Mouse (Mus musculus) embryonic facial prominence, embryonic 13.5 days (tissue): ENCODE results near the gene Rasal2. TPM values are rescaled to one million over a fixed set of nuclear protein-coding genes. Genes with fewer than 3 reads are reported as not detected.
A peak's percentile ranks its signal among the peaks of the same experiment; 100 is the strongest.

Experiments
- ATAC-seq: fragments of 200-750 bp; cut with Nextera tagmentation; 2 replicates; pipeline ENCODE4 v1.8.0; 2017; ENCODE audit warnings: low read depth; ENCODE audit not compliant: insufficient number of reproducible peaks, insufficient read depth, low FRiP score, low TSS enrichment
- H3K27ac ChIP-seq: fragments of 300-500 bp; sonication (generic); 2 replicates; pipeline ENCODE4 v1.5.1; 2015; ENCODE audit warnings: moderate library complexity, mild to moderate bottlenecking, inconsistent platforms
- H3K27me3 ChIP-seq: fragments of 300-500 bp; sonication (generic); 2 replicates; pipeline ENCODE4 v1.6.1; 2015; ENCODE audit warnings: mild to moderate bottlenecking, inconsistent platforms
- H3K36me3 ChIP-seq: fragments of 300-500 bp; sonication (generic); 2 replicates; pipeline ENCODE4 v1.6.1; 2015; ENCODE audit warnings: mild to moderate bottlenecking, inconsistent platforms
- H3K4me1 ChIP-seq: fragments of 300-500 bp; sonication (generic); 2 replicates; pipeline ENCODE4 v1.6.1; 2015; ENCODE audit warnings: inconsistent platforms
- H3K4me2 ChIP-seq: fragments of 300-500 bp; sonication (generic); 2 replicates; pipeline ENCODE4 v1.6.1; 2015; ENCODE audit warnings: moderate library complexity, mild to moderate bottlenecking, inconsistent platforms
- H3K4me3 ChIP-seq: fragments of 300-500 bp; sonication (generic); 2 replicates; pipeline ENCODE4 v1.5.1; 2015; ENCODE audit warnings: mild to moderate bottlenecking, inconsistent platforms
- H3K9ac ChIP-seq: fragments of 300-500 bp; sonication (generic); 2 replicates; pipeline ENCODE4 v1.6.1; 2015; ENCODE audit warnings: mild to moderate bottlenecking, inconsistent platforms
- H3K9me3 ChIP-seq: fragments of 300-500 bp; sonication (generic); 2 replicates; pipeline ENCODE4 v1.6.1; 2016; ENCODE audit warnings: inconsistent platforms
- WGBS: fragments of 180-500 bp; shearing (Covaris S2); methylation state at CpG from one replicate; pipeline ENCODE4 v1.1.7; 2015; ENCODE audit warnings: mixed read lengths; 5-methylcytosine and 5-hydroxymethylcytosine counted together
- polyA plus RNA-seq: library from polyadenylated mRNA; unstranded; fragments of >200 nt; fragmentation: Nextera tagmentation; extraction: Ambion mirVana; gene quantifications from 2 replicates; pipeline ENCODE4 v1.2.1, GENCODE M21; 2015

Gene Rasal2
- polyA plus RNA-seq, 1 experiment from 2014 or later = 9.9 TPM

- Histone ChIP-seq H3K36me3 (no peaks in the 10 kb centered on the region), H3K4me2 (no peak overlapping the region), H3K27me3 (no peaks in the 10 kb centered on the region), H3K27ac (no peak overlapping the region), H3K9me3 (no peaks in the 10 kb centered on the region), H3K9ac (no peak overlapping the region), H3K4me1 (peaks cover 6% of the 10 kb centered on the region; the same call in 1 of the 2 replicates), H3K4me3 (no peak overlapping the region)
- 83% methylated on average over 2 of the region's 2 CpGs for WGBS
- no peak for ATAC-seq
Measured at GRCm38 (mm10) chr1:157233451-157233850, 178.9 kb downstream of the Rasal2 start.

DNA sequence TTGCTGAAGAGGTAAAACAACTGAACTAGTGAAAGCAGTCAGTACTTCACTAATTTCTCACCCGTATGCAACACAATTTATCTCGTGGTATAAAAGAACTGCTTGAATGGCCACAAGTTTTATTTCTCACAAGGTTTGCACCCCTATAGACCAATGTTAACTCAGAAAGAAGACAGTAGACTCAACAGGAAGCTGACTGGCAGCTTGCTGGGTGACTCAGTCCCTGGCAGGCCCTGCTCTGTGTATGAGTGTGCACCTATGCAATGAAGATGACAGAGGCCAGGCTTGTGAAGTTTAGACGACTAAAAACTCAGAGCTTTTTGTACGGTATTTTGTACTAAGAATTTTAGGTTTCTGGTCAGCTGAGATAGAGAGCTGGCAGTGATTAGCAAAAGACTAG is 180.0 kb downstream of the Rasal2 start:
- no peak overlapping the region for H3K9ac ChIP-seq
- H3K27ac ChIP-seq = no peak overlapping the region
- peaks cover 6% of the 10 kb centered on the region; the same call in 1 of the 2 replicates for H3K4me1 ChIP-seq
- WGBS = 70% methylated on average over 4 of the region's 4 CpGs
- no peak overlapping the region for H3K4me3 ChIP-seq
- no peak overlapping the region for H3K4me2 ChIP-seq
- no peak for ATAC-seq
- no peaks in the 10 kb centered on the region for H3K27me3 ChIP-seq
- no peaks in the 10 kb centered on the region for H3K9me3 ChIP-seq
- H3K36me3 ChIP-seq = no peaks in the 10 kb centered on the region

- Histone ChIP-seq H3K9me3 (no peaks in the 10 kb centered on the region), H3K4me3 (peak overlapping the region; percentile 2; the same call in 1 of the 2 replicates), H3K36me3 (no peaks in the 10 kb centered on the region), H3K4me2 (peak overlapping the region; percentile 28), H3K27me3 (no peaks in the 10 kb centered on the region), H3K4me1 (peaks cover 6% of the 10 kb centered on the region; the same call in 1 of the 2 replicates), H3K27ac (no peak overlapping the region), H3K9ac (no peak overlapping the region)
- no peak for ATAC-seq
- 17% methylated on average over 8 of the region's 8 CpGs for WGBS
Measured at GRCm38 (mm10) chr1:157231016-157231415, 181.4 kb downstream of the Rasal2 start.

DNA sequence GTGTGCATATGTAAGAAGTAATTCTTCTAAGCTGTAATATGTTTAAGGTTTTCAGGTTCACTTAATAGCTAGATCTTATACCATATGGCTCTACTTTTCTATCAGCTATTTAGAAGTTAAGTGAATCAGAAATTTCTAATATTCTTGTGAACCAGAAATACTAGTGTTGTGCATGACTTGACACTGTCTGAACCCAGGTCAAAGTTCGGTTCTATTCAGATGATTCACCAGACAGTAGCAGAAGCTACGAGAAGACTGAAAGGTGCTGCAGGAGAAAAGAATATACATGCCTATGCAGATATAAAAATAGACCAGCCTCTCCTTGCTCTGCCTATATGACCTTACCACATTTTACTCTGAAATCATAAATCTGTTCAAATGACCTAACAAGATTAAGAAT is 182.0 kb downstream of the Rasal2 start:
- H3K36me3 ChIP-seq = no peaks in the 10 kb centered on the region
- H3K9ac ChIP-seq = no peak overlapping the region
- 66% methylated on average over 2 of the region's 2 CpGs for WGBS
- no peak overlapping the region for H3K4me3 ChIP-seq
- H3K9me3 ChIP-seq = no peaks in the 10 kb centered on the region
- H3K27ac ChIP-seq = no peak overlapping the region
- peaks cover 6% of the 10 kb centered on the region; the same call in 1 of the 2 replicates for H3K4me1 ChIP-seq
- H3K27me3 ChIP-seq = no peaks in the 10 kb centered on the region
- no peak for ATAC-seq
- H3K4me2 ChIP-seq = no peak overlapping the region

DNA sequence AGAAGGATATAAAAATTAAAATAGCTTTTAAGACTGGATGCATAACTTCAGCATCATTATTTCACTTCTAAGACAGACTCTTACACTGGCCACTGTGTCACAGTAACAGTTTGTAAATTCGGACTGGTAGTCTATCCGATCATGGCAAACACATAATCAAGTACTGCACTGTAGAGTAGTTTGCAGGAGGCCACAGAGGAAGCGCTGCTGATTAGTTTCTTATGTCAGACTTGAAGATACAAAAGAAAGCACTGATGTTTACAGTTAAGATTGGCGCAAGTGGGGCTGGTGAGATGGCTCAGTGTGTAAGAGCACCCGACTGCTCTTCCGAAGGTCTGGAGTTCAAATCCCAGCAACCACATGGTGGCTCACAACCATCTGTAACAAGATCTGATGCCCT is 187.4 kb downstream of the Rasal2 start:
- ATAC-seq = no peak
- no peak overlapping the region for H3K4me3 ChIP-seq
- no peaks in the 10 kb centered on the region for H3K9me3 ChIP-seq
- no peaks in the 10 kb centered on the region for H3K27me3 ChIP-seq
- no peak overlapping the region for H3K27ac ChIP-seq
- H3K4me2 ChIP-seq = no peak overlapping the region
- H3K36me3 ChIP-seq = no peaks in the 10 kb centered on the region
- WGBS = 62% methylated on average over 6 of the region's 6 CpGs
- H3K4me1 ChIP-seq = no peaks in the 10 kb centered on the region
- no peak overlapping the region for H3K9ac ChIP-seq

DNA sequence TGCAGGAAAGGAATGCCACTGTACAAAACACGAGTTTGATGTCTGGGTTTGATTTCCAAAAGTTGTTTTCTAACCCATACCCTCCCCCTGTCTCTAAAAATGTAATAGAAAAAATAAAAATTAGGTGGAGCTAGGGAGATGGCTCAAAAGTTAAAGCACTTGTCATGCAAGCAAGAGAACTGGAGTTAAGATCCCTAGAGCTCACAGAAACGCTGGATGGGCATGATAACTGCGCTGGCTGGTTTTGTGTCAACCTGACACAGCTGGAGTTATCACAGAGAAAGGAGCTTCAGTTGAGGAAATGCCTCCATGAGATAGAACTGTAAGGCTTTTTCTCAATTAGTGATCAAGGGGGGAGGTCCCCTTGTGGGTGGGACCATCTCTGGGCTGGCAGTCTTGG is 191.5 kb downstream of the Rasal2 start:
- no peak overlapping the region for H3K9ac ChIP-seq

DNA sequence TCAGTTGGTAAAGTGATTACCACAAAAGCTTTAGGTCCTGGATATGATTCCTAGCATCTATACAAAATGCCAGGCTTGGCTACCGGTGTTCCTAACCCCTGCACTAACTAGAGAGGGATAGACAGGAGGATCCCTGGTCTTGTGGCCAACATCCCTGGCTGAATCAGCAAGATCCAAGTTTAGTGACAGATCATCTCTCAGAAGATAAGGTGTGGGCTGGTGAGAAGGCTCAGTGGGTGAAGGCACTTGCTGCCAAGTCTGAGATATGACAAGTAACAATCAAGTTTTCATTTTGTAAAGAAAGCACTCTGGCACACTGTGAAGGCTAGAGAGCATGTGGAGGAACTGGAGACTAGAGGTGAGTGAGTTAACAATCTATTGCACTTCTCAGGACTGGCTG is 191.9 kb downstream of the Rasal2 start:
- Histone ChIP-seq H3K9me3 (no peaks in the 10 kb centered on the region), H3K27me3 (no peaks in the 10 kb centered on the region), H3K27ac (no peak overlapping the region), H3K4me1 (no peaks in the 10 kb centered on the region), H3K4me3 (no peak overlapping the region), H3K4me2 (no peak overlapping the region), H3K36me3 (no peaks in the 10 kb centered on the region), H3K9ac (no peak overlapping the region)
- WGBS = 94% methylated on average over 1 of the region's 1 CpGs
- ATAC-seq = no peak

More for the DNA sequence above, 191.5 kb downstream of the Rasal2 start:
- H3K9me3 ChIP-seq = no peaks in the 10 kb centered on the region
- H3K4me3 ChIP-seq = no peak overlapping the region
- ATAC-seq = no peak
- H3K27me3 ChIP-seq = no peaks in the 10 kb centered on the region
- H3K4me1 ChIP-seq = no peaks in the 10 kb centered on the region
- no peak overlapping the region for H3K27ac ChIP-seq
- no peaks in the 10 kb centered on the region for H3K36me3 ChIP-seq
- WGBS = 75% methylated on average over 3 of the region's 3 CpGs
- no peak overlapping the region for H3K4me2 ChIP-seq

DNA sequence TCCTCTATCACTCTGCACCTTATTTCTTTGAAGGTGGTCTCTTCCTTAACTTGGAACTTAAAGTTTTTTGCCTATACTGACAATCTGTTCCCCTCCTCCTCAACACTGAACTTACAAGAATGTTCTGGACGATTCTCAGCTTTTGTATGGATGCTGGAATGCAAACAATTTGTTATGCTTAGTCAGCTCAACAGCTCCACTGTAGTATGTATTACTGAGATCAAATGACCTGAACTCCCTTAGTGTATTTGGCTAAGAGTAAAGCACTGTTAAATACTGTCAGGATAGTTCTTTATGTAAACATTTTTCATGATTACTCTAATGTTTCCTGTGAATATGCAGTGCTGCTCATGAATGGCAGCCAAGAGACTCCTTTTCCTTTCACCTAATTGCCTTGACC is 203.6 kb downstream of the Rasal2 start:
- ATAC-seq = no peak
- WGBS = 0% methylated on average over 1 of the region's 1 CpGs
- H3K4me2 ChIP-seq = no peak overlapping the region
- no peaks in the 10 kb centered on the region for H3K9me3 ChIP-seq
- H3K4me1 ChIP-seq = peaks cover 11% of the 10 kb centered on the region
- no peak overlapping the region for H3K4me3 ChIP-seq
- H3K9ac ChIP-seq = no peak overlapping the region
- no peaks in the 10 kb centered on the region for H3K36me3 ChIP-seq
- H3K27ac ChIP-seq = no peak overlapping the region
- H3K27me3 ChIP-seq = no peaks in the 10 kb centered on the region

GRCm38 (mm10) chr1:157205685-157206084 is 206.7 kb downstream of the Rasal2 start:
- Histone ChIP-seq H3K4me3 (no peak overlapping the region), H3K27ac (no peak overlapping the region), H3K9me3 (no peaks in the 10 kb centered on the region), H3K27me3 (no peaks in the 10 kb centered on the region), H3K9ac (no peak overlapping the region), H3K36me3 (no peaks in the 10 kb centered on the region), H3K4me2 (no peak overlapping the region), H3K4me1 (peaks cover 11% of the 10 kb centered on the region)
- no peak for ATAC-seq
- WGBS = 70% methylated on average over 4 of the region's 4 CpGs

GRCm38 (mm10) chr1:157183043-157183442 is 229.4 kb downstream of the Rasal2 start:
- Histone ChIP-seq H3K4me2 (no peak overlapping the region), H3K27ac (no peak overlapping the region), H3K4me3 (no peak overlapping the region), H3K27me3 (no peaks in the 10 kb centered on the region), H3K9me3 (no peaks in the 10 kb centered on the region), H3K36me3 (no peaks in the 10 kb centered on the region), H3K4me1 (peaks cover 4% of the 10 kb centered on the region), H3K9ac (no peak overlapping the region)
- ATAC-seq = no peak
- 69% methylated on average over 3 of the region's 3 CpGs for WGBS

DNA sequence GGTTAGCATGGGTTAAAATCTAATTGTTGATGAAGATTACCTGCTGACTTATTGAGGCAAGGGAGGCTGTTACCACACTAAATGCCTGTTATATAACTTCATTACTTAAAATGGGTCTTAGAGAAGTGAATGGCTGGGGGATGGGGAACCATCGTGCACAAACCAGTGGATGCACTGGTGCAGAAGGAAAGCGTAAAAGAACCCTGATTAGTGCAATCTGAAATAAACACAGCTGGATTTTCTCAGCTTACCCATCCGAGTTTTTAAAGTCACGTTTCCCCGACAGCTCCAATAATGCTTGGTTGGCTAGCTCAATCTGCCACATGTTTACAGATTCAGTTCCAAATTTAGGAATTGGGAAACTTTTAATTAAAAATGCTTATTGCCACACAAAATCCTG is 230.0 kb downstream of the Rasal2 start:
- H3K4me1 ChIP-seq = peaks cover 4% of the 10 kb centered on the region
- no peaks in the 10 kb centered on the region for H3K36me3 ChIP-seq
- no peak overlapping the region for H3K4me2 ChIP-seq
- H3K9me3 ChIP-seq = no peaks in the 10 kb centered on the region
- no peak for ATAC-seq
- no peak overlapping the region for H3K27ac ChIP-seq
- no peak overlapping the region for H3K4me3 ChIP-seq
- no peaks in the 10 kb centered on the region for H3K27me3 ChIP-seq
- 43% methylated on average over 5 of the region's 5 CpGs for WGBS
- no peak overlapping the region for H3K9ac ChIP-seq

DNA sequence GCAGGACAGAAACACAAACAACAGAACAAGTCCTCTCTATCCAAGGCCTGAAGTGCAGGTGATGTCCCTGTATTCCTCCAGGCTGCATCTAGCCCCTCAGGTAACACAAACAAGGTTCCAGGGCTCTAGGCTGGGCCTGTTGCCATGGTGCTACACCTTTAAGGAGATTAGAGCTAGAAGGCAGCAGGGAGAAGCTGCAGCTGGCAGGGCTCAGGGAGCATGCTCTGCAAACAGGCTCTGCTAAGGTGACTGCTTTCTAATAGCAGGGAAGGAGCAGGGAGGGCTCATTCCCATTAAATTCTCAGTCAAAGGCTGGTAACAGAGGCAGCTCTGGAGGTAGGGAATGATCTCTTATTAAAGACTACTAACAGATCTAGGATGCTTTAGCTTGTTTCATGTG is 231.3 kb downstream of the Rasal2 start:
- H3K9ac ChIP-seq = no peak overlapping the region
- H3K36me3 ChIP-seq = no peaks in the 10 kb centered on the region
- no peak overlapping the region for H3K27ac ChIP-seq
- no peak overlapping the region for H3K4me3 ChIP-seq
- no peak overlapping the region for H3K4me2 ChIP-seq
- ATAC-seq = no peak
- H3K27me3 ChIP-seq = no peaks in the 10 kb centered on the region
- H3K4me1 ChIP-seq = peaks cover 4% of the 10 kb centered on the region
- no peaks in the 10 kb centered on the region for H3K9me3 ChIP-seq
